Mouse (Mus musculus) left cerebral cortex, adult 9 months (tissue): ENCODE data around the gene Adam15.

Source experiments
- DNase-seq, 2 experiments: peaks; one replicate each; pipeline ENCODE4 v3.0.0; 2022; ENCODE audit warnings: low spot score in 2 of 2

Gene Adam15

GRCm38 (mm10) chr3:89384331-89385076 lies 34.7 kb upstream of the Adam15 start:
- DNase-seq = no peak

GRCm38 (mm10) chr3:89383651-89384255 lies 34.0 kb upstream of the Adam15 start:
- DNase-seq = no peak

- DNase-seq = no peak
These were observed 33.2 kb upstream of the Adam15 start for GRCm38 (mm10) chr3:89382950-89383349.

- DNase-seq = no peak
These were observed 32.5 kb upstream of the Adam15 start for GRCm38 (mm10) chr3:89382033-89382882.

- DNase-seq = no peak
These were observed 31.4 kb upstream of the Adam15 start for GRCm38 (mm10) chr3:89381233-89381632.

GRCm38 (mm10) chr3:89380711-89381110 lies 30.9 kb upstream of the Adam15 start:
- DNase-seq = no peak

GRCm38 (mm10) chr3:89380291-89380690 lies 30.5 kb upstream of the Adam15 start:
- DNase-seq = no peak

- no peak for DNase-seq
These were observed 29.8 kb upstream of the Adam15 start for GRCm38 (mm10) chr3:89379388-89380131.

GRCm38 (mm10) chr3:89378394-89379067 lies 28.7 kb upstream of the Adam15 start:
- peak in 1 of 2 experiments; percentile 67 for DNase-seq

- DNase-seq = no peak
These were observed 28.0 kb upstream of the Adam15 start for GRCm38 (mm10) chr3:89377831-89378230.

- no peak for DNase-seq
These were observed 23.9 kb upstream of the Adam15 start for GRCm38 (mm10) chr3:89373581-89374231.

GRCm38 (mm10) chr3:89367338-89367737 lies 17.5 kb upstream of the Adam15 start:
- no peak for DNase-seq

GRCm38 (mm10) chr3:89365486-89366414 lies 16.0 kb upstream of the Adam15 start:
- DNase-seq = no peak

GRCm38 (mm10) chr3:89365153-89365485 lies 15.3 kb upstream of the Adam15 start, which contains the start of gene Dcst1:
Gene Dcst1, minus strand, starts transcription at chr3:89365253.
- DNase-seq = no peak

GRCm38 (mm10) chr3:89364631-89365030 lies 14.8 kb upstream of the Adam15 start:
- no peak for DNase-seq

GRCm38 (mm10) chr3:89361675-89362074 lies 11.9 kb upstream of the Adam15 start, which contains the start of gene Dcst2:
Gene Dcst2, plus strand, starts transcription at chr3:89361975.
- DNase-seq = no peak

- DNase-seq = no peak
These were observed 10.4 kb upstream of the Adam15 start for GRCm38 (mm10) chr3:89360237-89360636.

GRCm38 (mm10) chr3:89359630-89360029 lies 9.8 kb upstream of the Adam15 start:
- no peak for DNase-seq

GRCm38 (mm10) chr3:89356029-89356428 lies 6.2 kb upstream of the Adam15 start:
- DNase-seq = no peak

- no peak for DNase-seq
These were observed 5.7 kb upstream of the Adam15 start for GRCm38 (mm10) chr3:89355512-89355902.
